Mouse (Mus musculus): ENCODE measurements around the gene C130050O18Rik.
A peak's percentile ranks its signal among the peaks of the same experiment; 100 is the strongest.

The C130050O18Rik gene

GRCm38 (mm10) chr5:139397359-139397916 is 7.6 kb upstream of the C130050O18Rik start:
- DNase-seq (ENCODE audit: low read depth, low spot score): no peak

- DNase-seq (ENCODE audit: low read depth, low spot score): peak; percentile 94
Measured at GRCm38 (mm10) chr5:139397959-139398753, 6.9 kb upstream of the C130050O18Rik start.

- no peak for DNase-seq (ENCODE audit: low read depth, low spot score)
Measured at GRCm38 (mm10) chr5:139398786-139399185, 6.3 kb upstream of the C130050O18Rik start.

GRCm38 (mm10) chr5:139399991-139400390 is 5.1 kb upstream of the C130050O18Rik start:
- no peak for DNase-seq (ENCODE audit: low read depth, low spot score)

- DNase-seq (ENCODE audit: low read depth, low spot score): no peak
Measured at GRCm38 (mm10) chr5:139402106-139402505, 3.0 kb upstream of the C130050O18Rik start.

GRCm38 (mm10) chr5:139403692-139404260 is 1.3 kb upstream of the C130050O18Rik start:
- no peak for DNase-seq (ENCODE audit: low read depth, low spot score)

GRCm38 (mm10) chr5:139405478-139405877 is 398 bp downstream of the C130050O18Rik start:
- no peak for DNase-seq (ENCODE audit: low read depth, low spot score)

GRCm38 (mm10) chr5:139405953-139406352 is 873 bp downstream of the C130050O18Rik start:
- DNase-seq (ENCODE audit: low read depth, low spot score): no peak

GRCm38 (mm10) chr5:139407121-139407885 is 2.2 kb downstream of the C130050O18Rik start:
- no peak for DNase-seq (ENCODE audit: low read depth, low spot score)

- DNase-seq (ENCODE audit: low read depth, low spot score): no peak
Measured at GRCm38 (mm10) chr5:139408511-139408910, 3.4 kb downstream of the C130050O18Rik start.

GRCm38 (mm10) chr5:139409412-139409811 is 4.3 kb downstream of the C130050O18Rik start:
- DNase-seq (ENCODE audit: low read depth, low spot score): no peak

- DNase-seq (ENCODE audit: low read depth, low spot score): no peak
Measured at GRCm38 (mm10) chr5:139410056-139410455, 5.0 kb downstream of the C130050O18Rik start.

- no peak for DNase-seq (ENCODE audit: low read depth, low spot score)
Measured at GRCm38 (mm10) chr5:139411117-139411516, 6.0 kb downstream of the C130050O18Rik start.

- DNase-seq (ENCODE audit: low read depth, low spot score): no peak
Measured at GRCm38 (mm10) chr5:139411665-139412314, 6.7 kb downstream of the C130050O18Rik start.

- no peak for DNase-seq (ENCODE audit: low read depth, low spot score)
Measured at GRCm38 (mm10) chr5:139413545-139413944, 8.5 kb downstream of the C130050O18Rik start.

GRCm38 (mm10) chr5:139415001-139415400 is 9.9 kb downstream of the C130050O18Rik start:
- no peak for DNase-seq (ENCODE audit: low read depth, low spot score)

- DNase-seq (ENCODE audit: low read depth, low spot score): no peak
Measured at GRCm38 (mm10) chr5:139416942-139417341, 11.9 kb downstream of the C130050O18Rik start.

GRCm38 (mm10) chr5:139417480-139417879 is 12.4 kb downstream of the C130050O18Rik start:
- no peak for DNase-seq (ENCODE audit: low read depth, low spot score)

GRCm38 (mm10) chr5:139418110-139418509 is 13.0 kb downstream of the C130050O18Rik start:
- DNase-seq (ENCODE audit: low read depth, low spot score): no peak

GRCm38 (mm10) chr5:139418633-139419032 is 13.6 kb downstream of the C130050O18Rik start:
- DNase-seq (ENCODE audit: low read depth, low spot score): no peak

- no peak for DNase-seq (ENCODE audit: low read depth, low spot score)
Measured at GRCm38 (mm10) chr5:139423026-139423865, 18.2 kb downstream of the C130050O18Rik start, which contains the start of gene Gper1. TSS of gene Gper1 (plus strand) at chr5:139423151.

All from CD4-positive, CD25-positive, alpha-beta regulatory T cell, adult 2 months (primary cell).